ENCODE assay signal across 12 mouse cellular contexts in the genomic region with DNA sequence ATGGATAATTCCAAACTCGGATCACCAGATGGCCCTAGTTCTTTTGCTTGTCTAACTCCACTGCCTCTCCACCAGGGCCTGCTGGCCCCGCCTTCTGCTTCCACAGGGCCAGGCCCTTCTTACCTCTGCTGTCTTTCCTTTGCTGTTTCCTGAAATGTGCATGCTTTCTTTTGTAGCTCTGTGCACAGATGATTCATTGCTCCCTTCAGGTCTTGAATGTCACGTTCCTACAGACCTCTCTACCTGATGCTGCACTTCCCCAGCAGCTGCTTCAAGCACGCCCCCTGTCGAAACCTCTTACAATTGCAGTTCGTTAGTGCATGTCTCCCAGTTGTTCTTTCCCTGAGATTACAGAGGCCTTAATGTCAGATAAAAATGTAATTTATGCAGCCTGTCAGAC.
A peak's percentile ranks its signal among the peaks of the same experiment; 100 is the strongest.
DNase-seq lines count a peak whose midpoint lies in the region; ATAC-seq and TF ChIP-seq lines count a peak whose summit lies in the region.
"Had no signal": no experiment of that assay in that cellular context is flagged by ENCODE, and none has a peak within 500 bp of the region (broad histone marks: within the 10 kb centered on the region; RNA-seq: fewer than 3 reads in every experiment).

No protein-coding gene starts in this region.

- WGBS in forebrain, embryonic 11.5 days = 56% methylated on average over 6 of the region's 6 CpGs
- WGBS in forebrain, embryonic 16.5 days = 57% methylated on average over 6 of the region's 6 CpGs
- 44% methylated on average over 6 of the region's 6 CpGs for WGBS in lung, embryonic 14.5 days
- WGBS in stomach, embryonic 14.5 days = 54% methylated on average over 6 of the region's 6 CpGs

- DNase-seq in forebrain, embryonic 11.5 days (ENCODE audit: low spot score) = no peak
- DNase-seq in lung, embryonic 14.5 days = no peak
- no peak for DNase-seq in lung, postnatal 14 days
- peak; percentile 37 to 70 for DNase-seq in adrenal gland, postnatal 36 days
- no peak for DNase-seq in layer of hippocampus, postnatal 10 days (ENCODE audit: low spot score in 2 of 2)
- no peak for DNase-seq in Muller cell, postnatal 12 days (ENCODE audit: inconsistent ontology term)
- DNase-seq: layer of hippocampus, adult 9-11 months; liver, embryonic 13.5 days had no signal

- H3K27me3 ChIP-seq in forebrain, embryonic 11.5 days (ENCODE audit: control insufficient read depth, insufficient read depth, low read length) = no peaks in the 10 kb centered on the region
- H3K27me3 ChIP-seq in forebrain, embryonic 16.5 days (replicated peaks; ENCODE audit: control insufficient read depth, insufficient read depth, low read length) = no peaks in the 10 kb centered on the region
- H3K27me3 ChIP-seq in lung, embryonic 14.5 days (ENCODE audit: insufficient read depth, low read length) = no peaks in the 10 kb centered on the region
- no peaks in the 10 kb centered on the region for H3K27me3 ChIP-seq in stomach, embryonic 14.5 days (ENCODE audit: control insufficient read depth, insufficient read depth, low read length)
- H3K27me3 ChIP-seq: liver, embryonic 13.5 days; midbrain, embryonic 12.5 days had no signal

- no peaks in the 10 kb centered on the region; the same call in 1 of the 2 replicates for H3K4me1 ChIP-seq in forebrain, embryonic 11.5 days (replicated peaks; ENCODE audit: control insufficient read depth, insufficient read depth, low read length)
- H3K4me1 ChIP-seq in forebrain, embryonic 16.5 days (replicated peaks; ENCODE audit: control insufficient read depth, insufficient read depth, low read length) = no peaks in the 10 kb centered on the region
- H3K4me1 ChIP-seq in lung, embryonic 14.5 days (ENCODE audit: insufficient read depth) = no peaks in the 10 kb centered on the region
- no peaks in the 10 kb centered on the region for H3K4me1 ChIP-seq in stomach, embryonic 14.5 days (ENCODE audit: control insufficient read depth, insufficient read depth, low read length)
- H3K4me1 ChIP-seq: liver, embryonic 13.5 days had no signal

- no peaks in the 10 kb centered on the region for H3K36me3 ChIP-seq in forebrain, embryonic 11.5 days (ENCODE audit: control insufficient read depth, insufficient read depth, low read length)
- no peaks in the 10 kb centered on the region for H3K36me3 ChIP-seq in forebrain, embryonic 16.5 days (ENCODE audit: control insufficient read depth, insufficient read depth)
- no peaks in the 10 kb centered on the region for H3K36me3 ChIP-seq in lung, embryonic 14.5 days (ENCODE audit: insufficient read depth)
- no peaks in the 10 kb centered on the region for H3K36me3 ChIP-seq in stomach, embryonic 14.5 days (ENCODE audit: control insufficient read depth, insufficient read depth, low read length)
- H3K36me3 ChIP-seq: liver, embryonic 13.5 days; midbrain, embryonic 12.5 days had no signal

- H3K9ac ChIP-seq in forebrain, embryonic 11.5 days (ENCODE audit: low read length) = no peak overlapping the region
- H3K9ac ChIP-seq in forebrain, embryonic 16.5 days (replicated peaks; ENCODE audit: low read depth, low read length) = no peak overlapping the region
- H3K9ac ChIP-seq in lung, embryonic 14.5 days = no peak overlapping the region
- no peak overlapping the region for H3K9ac ChIP-seq in stomach, embryonic 14.5 days (replicated peaks; ENCODE audit: low read depth, low read length)
- H3K9ac ChIP-seq: liver, embryonic 13.5 days; midbrain, embryonic 12.5 days had no signal

- no peak overlapping the region for H3K27ac ChIP-seq in forebrain, embryonic 11.5 days (ENCODE audit: low read depth, low read length)
- H3K27ac ChIP-seq in forebrain, embryonic 16.5 days (ENCODE audit: low read length) = no peak overlapping the region
- H3K27ac ChIP-seq in lung, embryonic 14.5 days (ENCODE audit: low read depth) = no peak overlapping the region
- no peak overlapping the region for H3K27ac ChIP-seq in stomach, embryonic 14.5 days (ENCODE audit: low read length)
- H3K27ac ChIP-seq: liver, embryonic 13.5 days; midbrain, embryonic 12.5 days had no signal

- peak; percentile 26 for TF ChIP-seq CTCF in lung, embryonic 14.5 days (IDR thresholded peaks at IDR 0.05; ENCODE audit: low read depth)

- ATAC-seq in forebrain, embryonic 11.5 days (replicated peaks; ENCODE audit: low FRiP score) = 0 out of 2 replicates have a peak, but pooled peaks have one; percentile 18
- no peak for ATAC-seq in forebrain, embryonic 16.5 days
- no peak for ATAC-seq in lung, embryonic 14.5 days (ENCODE audit: insufficient read depth)
- ATAC-seq in stomach, embryonic 14.5 days (ENCODE audit: insufficient number of reproducible peaks, insufficient read depth, low FRiP score, low read depth) = peak; percentile 28; the same call in 1 of the 2 replicates
- ATAC-seq: CD4-positive, CD25-positive, alpha-beta regulatory T cell, adult 4 months had no signal

- H3K9me3 ChIP-seq in forebrain, embryonic 11.5 days (ENCODE audit: control insufficient read depth, low read length) = no peaks in the 10 kb centered on the region
- no peaks in the 10 kb centered on the region for H3K9me3 ChIP-seq in forebrain, embryonic 16.5 days (ENCODE audit: control insufficient read depth, low read length)
- no peaks in the 10 kb centered on the region for H3K9me3 ChIP-seq in lung, embryonic 14.5 days (ENCODE audit: low read depth, low read length)
- no peaks in the 10 kb centered on the region for H3K9me3 ChIP-seq in stomach, embryonic 14.5 days (ENCODE audit: control insufficient read depth, low read depth, low read length)
- H3K9me3 ChIP-seq: liver, embryonic 13.5 days; midbrain, embryonic 12.5 days had no signal

- no peak overlapping the region for H3K4me2 ChIP-seq in forebrain, embryonic 11.5 days (ENCODE audit: low read depth, low read length, severe bottlenecking)
- H3K4me2 ChIP-seq in forebrain, embryonic 16.5 days (ENCODE audit: low read length) = no peak overlapping the region
- H3K4me2 ChIP-seq in lung, embryonic 14.5 days = no peak overlapping the region
- no peak overlapping the region for H3K4me2 ChIP-seq in stomach, embryonic 14.5 days (replicated peaks; ENCODE audit: low read depth, low read length)
- H3K4me2 ChIP-seq: liver, embryonic 13.5 days; midbrain, embryonic 12.5 days had no signal

- no peak overlapping the region for H3K4me3 ChIP-seq in forebrain, embryonic 11.5 days (ENCODE audit: low read depth, low read length)
- no peak overlapping the region for H3K4me3 ChIP-seq in forebrain, embryonic 16.5 days (replicated peaks; ENCODE audit: low read length)
- no peak overlapping the region for H3K4me3 ChIP-seq in lung, embryonic 14.5 days (ENCODE audit: low read depth, low read length)
- H3K4me3 ChIP-seq in stomach, embryonic 14.5 days (ENCODE audit: low read depth, low read length) = no peak overlapping the region
- H3K4me3 ChIP-seq: liver, embryonic 13.5 days; midbrain, embryonic 12.5 days had no signal

Comparison
In these comparisons a context has a peak if more than half of its experiments do, and no peak if none do; other contexts are left out.
1. ATAC-seq: peak in forebrain, embryonic 11.5 days (single experiment) and stomach, embryonic 14.5 days (single experiment); none in forebrain, embryonic 16.5 days (single experiment) and lung, embryonic 14.5 days (single experiment).
2. DNase-seq: peak in adrenal gland, postnatal 36 days (2 of 2); none in forebrain, embryonic 11.5 days (single experiment), lung, embryonic 14.5 days (single experiment), lung, postnatal 14 days (single experiment), layer of hippocampus, postnatal 10 days (0 of 2) and Muller cell, postnatal 12 days (single experiment).